ENCODE assay signal across 7 mouse cellular contexts in the genomic region with DNA sequence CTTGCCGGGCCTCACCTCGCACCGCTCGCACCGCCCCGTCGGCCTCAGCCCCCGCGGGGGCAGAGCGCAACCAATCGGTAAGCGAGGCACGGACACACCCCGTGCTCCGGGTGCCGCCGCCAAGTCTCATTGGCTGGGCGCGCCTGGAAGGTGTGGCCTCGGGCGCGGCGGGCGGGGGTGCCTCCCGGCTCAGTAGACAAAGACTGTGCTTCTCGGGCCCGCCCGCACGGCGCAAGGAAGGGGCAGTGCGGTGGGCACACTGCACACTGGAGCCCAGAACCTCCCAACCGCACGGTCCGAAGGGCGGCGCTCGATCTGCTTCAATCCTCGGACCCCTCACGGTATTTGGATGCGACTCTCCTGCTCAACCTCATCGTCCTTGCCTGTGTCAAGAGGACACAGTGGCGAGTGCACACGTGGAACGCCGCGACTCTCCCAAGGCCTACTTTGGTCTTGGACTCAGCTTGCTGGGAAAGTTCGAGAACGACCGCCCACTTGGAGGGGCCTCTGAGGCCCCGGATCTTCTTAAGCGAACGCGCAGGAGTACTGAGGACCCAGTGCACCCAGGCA. TPM values are rescaled to one million over a fixed set of nuclear protein-coding genes. Genes with fewer than 3 reads are reported as not detected.
DNase-seq lines count a peak whose midpoint lies in the region; ATAC-seq and TF ChIP-seq lines count a peak whose summit lies in the region.

A gene (minus strand): TSS at position 44 of the 570 bp plus-strand sequence.
A gene (plus strand): TSS at position 207 of the 570 bp plus-strand sequence.

- peaks cover 48% of the 10 kb centered on the region for H3K4me1 ChIP-seq in embryonic facial prominence, embryonic 13.5 days
- peaks cover 11% of the 10 kb centered on the region for H3K4me1 ChIP-seq in heart, adult 2 months (ENCODE audit: control insufficient read depth, insufficient read depth, low read length)
- peaks cover 52% of the 10 kb centered on the region for H3K4me1 ChIP-seq in limb, embryonic 13.5 days
- peaks cover 35% of the 10 kb centered on the region for H3K4me1 ChIP-seq in midbrain, embryonic 16.5 days (ENCODE audit: control insufficient read depth, insufficient read depth, low read length)

- no peaks in the 10 kb centered on the region; the same call in 1 of the 2 replicates for H3K79me2 ChIP-seq in heart, adult 2 months (replicated peaks; ENCODE audit: control insufficient read depth, insufficient read depth, low read length)

- H3K27ac ChIP-seq in embryonic facial prominence, embryonic 13.5 days, result peak within 1 kb of the TSS; percentile 85
- peak within 1 kb of the TSS; percentile 95 for H3K27ac ChIP-seq in heart, adult 2 months
- H3K27ac ChIP-seq in limb, embryonic 13.5 days, result peak within 1 kb of the TSS; percentile 84
- peak within 1 kb of the TSS; percentile 70 for H3K27ac ChIP-seq in midbrain, embryonic 16.5 days (ENCODE audit: low read length)

- ATAC-seq in embryonic facial prominence, embryonic 13.5 days (ENCODE audit: insufficient number of reproducible peaks, insufficient read depth, low FRiP score, low TSS enrichment, low read depth), result peak; percentile 99
- ATAC-seq in limb, embryonic 13.5 days (ENCODE audit: low FRiP score, low read depth), result peak; percentile 99
- ATAC-seq in midbrain, embryonic 16.5 days, result peak; percentile 99

- peak within 1 kb of the TSS; percentile 73 for H3K4me3 ChIP-seq in embryonic facial prominence, embryonic 13.5 days
- H3K4me3 ChIP-seq in heart, adult 2 months, result peak within 1 kb of the TSS; percentile 72
- H3K4me3 ChIP-seq in limb, embryonic 13.5 days, result peak within 1 kb of the TSS; percentile 76
- H3K4me3 ChIP-seq in midbrain, embryonic 16.5 days (ENCODE audit: low read depth, low read length), result peak within 1 kb of the TSS; percentile 81

- intact Hi-C loops in heart, adult 2 months (cut with DNase I), result loop anchor here (2.0 kb wide), 2 partner anchors 25 to 41 kb away; no protein-coding TSS in a partner anchor

- H3K27me3 ChIP-seq in embryonic facial prominence, embryonic 13.5 days, result no peaks in the 10 kb centered on the region
- H3K27me3 ChIP-seq in heart, adult 2 months (ENCODE audit: control insufficient read depth, insufficient read depth, low read length), result no peaks in the 10 kb centered on the region
- H3K27me3 ChIP-seq in limb, embryonic 13.5 days, result no peaks in the 10 kb centered on the region
- H3K27me3 ChIP-seq in midbrain, embryonic 16.5 days (ENCODE audit: control insufficient read depth, insufficient read depth, low read depth, low read length), result no peaks in the 10 kb centered on the region

- 1% methylated on average over 53 of the region's 53 CpGs for WGBS in embryonic facial prominence, embryonic 13.5 days
- WGBS in heart, adult 2 months, result under 1% methylated on average over 53 of the region's 53 CpGs
- WGBS in limb, embryonic 13.5 days, result under 1% methylated on average over 53 of the region's 53 CpGs
- under 1% methylated on average over 45 of the region's 53 CpGs for WGBS in midbrain, embryonic 16.5 days

- H3K9me3 ChIP-seq in embryonic facial prominence, embryonic 13.5 days, result no peaks in the 10 kb centered on the region
- H3K9me3 ChIP-seq in limb, embryonic 13.5 days, result no peaks in the 10 kb centered on the region
- no peaks in the 10 kb centered on the region for H3K9me3 ChIP-seq in midbrain, embryonic 16.5 days (replicated peaks; ENCODE audit: control insufficient read depth, low read length, poor library complexity, severe bottlenecking)

- TF ChIP-seq CTCF in heart, adult 2 months (IDR thresholded peaks at IDR 0.05), result peak; percentile 48

- H3K4me2 ChIP-seq in embryonic facial prominence, embryonic 13.5 days, result peak within 1 kb of the TSS; percentile 97
- H3K4me2 ChIP-seq in limb, embryonic 13.5 days (replicated peaks), result peak within 1 kb of the TSS; percentile 96
- H3K4me2 ChIP-seq in midbrain, embryonic 16.5 days (ENCODE audit: low read length), result peak within 1 kb of the TSS; percentile 83

- peak within 1 kb of the TSS; percentile 90 for H3K9ac ChIP-seq in embryonic facial prominence, embryonic 13.5 days
- peak within 1 kb of the TSS; percentile 82 for H3K9ac ChIP-seq in heart, adult 2 months (ENCODE audit: low read depth, low read length)
- peak within 1 kb of the TSS; percentile 91 for H3K9ac ChIP-seq in limb, embryonic 13.5 days
- H3K9ac ChIP-seq in midbrain, embryonic 16.5 days (ENCODE audit: low read depth, low read length), result peak within 1 kb of the TSS; percentile 86

- H3K36me3 ChIP-seq in embryonic facial prominence, embryonic 13.5 days, result peaks cover 13% of the 10 kb centered on the region
- H3K36me3 ChIP-seq in heart, adult 2 months (ENCODE audit: control insufficient read depth, insufficient read depth, low read length), result no peaks in the 10 kb centered on the region
- H3K36me3 ChIP-seq in limb, embryonic 13.5 days, result peaks cover 9% of the 10 kb centered on the region
- no peaks in the 10 kb centered on the region for H3K36me3 ChIP-seq in midbrain, embryonic 16.5 days (ENCODE audit: control insufficient read depth, insufficient read depth, low read length)

- no peak for TF ChIP-seq POLR2A in heart, adult 2 months (IDR thresholded peaks at IDR 0.05; ENCODE audit: insufficient read depth, low read depth, low read length)

- TF ChIP-seq EP300 in heart, adult 2 months (IDR thresholded peaks at IDR 0.05; ENCODE audit: insufficient read depth, low read depth, low read length), result peak; percentile 59; the same call in 1 of the 2 replicates

- peak; percentile 97 to 98 for DNase-seq in adrenal gland, postnatal 36 days
- peak; percentile 97 to 99 for DNase-seq in heart, adult 2 months
- peak; percentile 96 for DNase-seq in kidney, adult 8-10 months
- DNase-seq in spleen, postnatal 10 days (ENCODE audit: low spot score in 2 of 2), result peak; percentile 88 to 95

RNA-seq across cellular contexts. Expression of the first gene that starts in this region (rescaled TPM):
- total RNA-seq in adrenal gland, postnatal 36 days (2021), result 10 to 100 TPM; 13.6 to 19.5 TPM
- 15.1 and 15.8 TPM in 2 replicates for polyA plus RNA-seq in embryonic facial prominence, embryonic 13.5 days (2015; fragmentation: Nextera tagmentation; extraction: Ambion mirVana)
- 10 to 100 TPM in 1 of 2 experiments, 1 to 10 TPM in 1; 8.0 to 16.8 TPM for total RNA-seq in heart, adult 2 months (2021)
- polyA plus RNA-seq in heart, adult 2 months (2012; rRNA removed), result 14.2 and 17.3 TPM in 2 replicates
- polyA plus RNA-seq in limb, embryonic 13.5 days (2015; fragmentation: Nextera tagmentation; extraction: Ambion mirVana), result 14.8 and 16.2 TPM in 2 replicates
- 19.0 and 19.8 TPM in 2 replicates for polyA plus RNA-seq in midbrain, embryonic 16.5 days (2015; fragmentation: Nextera tagmentation; extraction: Ambion mirVana)

RNA-seq across cellular contexts. Expression of the second gene that starts in this region (rescaled TPM):
- total RNA-seq in adrenal gland, postnatal 36 days (2021), result 10 to 100 TPM; 11.2 to 13.5 TPM
- 13.1 and 16.6 TPM in 2 replicates for polyA plus RNA-seq in embryonic facial prominence, embryonic 13.5 days (2015; fragmentation: Nextera tagmentation; extraction: Ambion mirVana)
- total RNA-seq in heart, adult 2 months (2021), result 1 to 10 TPM; 6.5 to 7.1 TPM
- 10.5 and 15.0 TPM in 2 replicates for polyA plus RNA-seq in heart, adult 2 months (2012; rRNA removed)
- 13.6 and 15.9 TPM in 2 replicates for polyA plus RNA-seq in limb, embryonic 13.5 days (2015; fragmentation: Nextera tagmentation; extraction: Ambion mirVana)
- 6.4 and 8.2 TPM in 2 replicates for polyA plus RNA-seq in midbrain, embryonic 16.5 days (2015; fragmentation: Nextera tagmentation; extraction: Ambion mirVana)

Comparison
In these comparisons a context has a peak if more than half of its experiments do, and no peak if none do; other contexts are left out.
1. Peak in every context shown above with its lines: DNase-seq, ATAC-seq, H3K4me3 ChIP-seq and H3K27ac ChIP-seq.